Mouse (Mus musculus) CH12.LX (cell line): ENCODE results near the gene Spty2d1. TPM values are rescaled to one million over a fixed set of nuclear protein-coding genes. Genes with fewer than 3 reads are reported as not detected.

ENCODE experiments used
- DNase-seq: peaks from one replicate; pipeline ENCODE4 v3.0.0-alpha.2; 2013; ENCODE audit errors: extremely low read depth
- H3K27ac ChIP-seq: 2 replicates; pipeline ENCODE4 v1.5.1; 2012; ENCODE audit warnings: low read depth, mild to moderate bottlenecking, control low read depth, moderate library complexity; ENCODE audit not compliant: insufficient read depth
- H3K27me3 ChIP-seq: replicated peaks from 2 replicates; pipeline ENCODE3; 2012; ENCODE audit warnings: inconsistent platforms
- H3K36me3 ChIP-seq, 2 experiments: replicated peaks in 1 of 2; 2 replicates each; pipeline versions ENCODE3 to v1.6.1; 2012; ENCODE audit warnings: inconsistent platforms in 1 of 2, low read length in 1 of 2, mild to moderate bottlenecking in 1 of 2, mixed read lengths in 1 of 2, moderate library complexity in 1 of 2; ENCODE audit not compliant: control insufficient read depth in 1 of 2, insufficient read depth in 1 of 2
- H3K4me1 ChIP-seq, 2 experiments: 2 replicates each; pipeline ENCODE4 v1.6.1; 2012; ENCODE audit warnings: inconsistent platforms in 1 of 2, moderate library complexity in 1 of 2; ENCODE audit not compliant: insufficient read depth in 2 of 2, control insufficient read depth in 1 of 2
- H3K4me2 ChIP-seq: 2 replicates; pipeline ENCODE4 v1.6.1; 2012; ENCODE audit warnings: low read depth, mild to moderate bottlenecking, control low read depth; ENCODE audit not compliant: poor library complexity, insufficient read depth, severe bottlenecking
- H3K4me3 ChIP-seq, 3 experiments: fragments of 150-350 bp in 1 of 3; sonication (generic) in 1 of 3; replicated peaks in 1 of 3; 2 replicates each; pipeline versions ENCODE3 to v1.5.1; 2011 to 2012; ENCODE audit warnings: low read depth in 2 of 3, low read length in 2 of 3, mild to moderate bottlenecking in 2 of 3, moderate library complexity in 2 of 3, control low read depth in 1 of 3, improper control_type of control experiment in 1 of 3, inconsistent platforms in 1 of 3, mixed read lengths in 1 of 3; ENCODE audit not compliant: poor library complexity in 1 of 3
- H3K79me2 ChIP-seq: replicated peaks from 2 replicates; pipeline ENCODE4 v1.6.1; 2012; ENCODE audit warnings: mild to moderate bottlenecking, moderate library complexity; ENCODE audit not compliant: control insufficient read depth, poor library complexity, insufficient read depth, severe bottlenecking; ENCODE audit errors: extremely low read depth
- H3K9ac ChIP-seq: 2 replicates; pipeline ENCODE4 v1.6.1; 2012; ENCODE audit warnings: low read depth, mild to moderate bottlenecking, control low read depth, moderate library complexity; ENCODE audit not compliant: insufficient read depth
- H3K9me3 ChIP-seq: replicated peaks from 2 replicates; pipeline ENCODE3; 2012; ENCODE audit warnings: low read length, inconsistent platforms, mixed read lengths
- BHLHE40 ChIP-seq: IDR thresholded peaks from 2 replicates; pipeline ENCODE4 v1.6.1; 2011; ENCODE audit warnings: mild to moderate bottlenecking, low read depth, low read length, improper control_type of control experiment
- CHD1 ChIP-seq: IDR thresholded peaks from 2 replicates; pipeline ENCODE4 v1.6.1; 2012; ENCODE audit warnings: low read depth, low read length, improper control_type of control experiment, inconsistent platforms
- CHD2 ChIP-seq: IDR thresholded peaks from 2 replicates; pipeline ENCODE4 v1.6.1; 2011; ENCODE audit warnings: low read length, improper control_type of control experiment
- E2F4 ChIP-seq: IDR thresholded peaks from 2 replicates; pipeline ENCODE4 v1.6.1; 2011; ENCODE audit warnings: low read depth, low read length, improper control_type of control experiment; ENCODE audit not compliant: insufficient replicate concordance
- ELF1 ChIP-seq: IDR thresholded peaks from 2 replicates; pipeline ENCODE4 v1.6.1; 2014; ENCODE audit warnings: low read depth, mild to moderate bottlenecking, inconsistent platforms, low read length, improper control_type of control experiment
- EP300 ChIP-seq: IDR thresholded peaks from 2 replicates; pipeline ENCODE4 v1.6.1; 2011; ENCODE audit warnings: low read length, improper control_type of control experiment
- ETS1 ChIP-seq: conservative IDR thresholded peaks from 2 replicates; pipeline ENCODE4 v1.6.1; 2012; ENCODE audit warnings: low read depth, mild to moderate bottlenecking, inconsistent platforms, low read length, improper control_type of control experiment, moderate library complexity
- GABPA ChIP-seq: IDR thresholded peaks from 2 replicates; pipeline ENCODE4 v1.6.1; 2012; ENCODE audit warnings: low read depth, low read length, improper control_type of control experiment, inconsistent platforms; ENCODE audit not compliant: insufficient replicate concordance
- HCFC1 ChIP-seq: IDR thresholded peaks from 2 replicates; pipeline ENCODE4 v1.6.1; 2012; ENCODE audit warnings: low read depth, mild to moderate bottlenecking, inconsistent platforms, low read length, improper control_type of control experiment
- IRF4 ChIP-seq: IDR thresholded peaks from 2 replicates; pipeline ENCODE4 v1.6.1; 2014; ENCODE audit warnings: low read depth, mild to moderate bottlenecking, inconsistent platforms, low read length, improper control_type of control experiment
- JUN ChIP-seq: IDR thresholded peaks from 2 replicates; pipeline ENCODE4 v1.6.1; 2011; ENCODE audit warnings: low read depth, mild to moderate bottlenecking, low read length, improper control_type of control experiment, moderate library complexity; ENCODE audit not compliant: insufficient read depth
- JUND ChIP-seq: conservative IDR thresholded peaks from 2 replicates; pipeline ENCODE4 v1.6.1; 2011; ENCODE audit warnings: low read depth, low read length, improper control_type of control experiment
- MAFK ChIP-seq: IDR thresholded peaks from 2 replicates; pipeline ENCODE4 v1.6.1; 2011; ENCODE audit warnings: low read length, improper control_type of control experiment; ENCODE audit not compliant: insufficient replicate concordance
- MAX ChIP-seq: IDR thresholded peaks from 2 replicates; pipeline ENCODE4 v1.6.1; 2011; ENCODE audit warnings: low read length, improper control_type of control experiment
- MEF2A ChIP-seq: IDR thresholded peaks from 2 replicates; pipeline ENCODE4 v1.6.1; 2014; ENCODE audit warnings: low read depth, mild to moderate bottlenecking, inconsistent platforms, low read length, improper control_type of control experiment, borderline replicate concordance
- MXI1 ChIP-seq: IDR thresholded peaks from 2 replicates; pipeline ENCODE4 v1.6.1; 2011; ENCODE audit warnings: mild to moderate bottlenecking, low read depth, low read length, improper control_type of control experiment
- MYC ChIP-seq: IDR thresholded peaks from 2 replicates; pipeline ENCODE4 v1.6.1; 2011; ENCODE audit warnings: low read depth, mild to moderate bottlenecking, improper control_type of control experiment, low read length
- NELFE ChIP-seq: IDR thresholded peaks from 2 replicates; pipeline ENCODE4 v1.6.1; 2011; ENCODE audit warnings: low read depth, low read length, improper control_type of control experiment
- NRF1 ChIP-seq: IDR thresholded peaks from 2 replicates; pipeline ENCODE4 v1.6.1; 2014; ENCODE audit warnings: low read depth, mild to moderate bottlenecking, inconsistent platforms, low read length, improper control_type of control experiment, moderate library complexity
- PAX5 ChIP-seq: IDR thresholded peaks from 2 replicates; pipeline ENCODE4 v1.6.1; 2012; ENCODE audit warnings: low read length, inconsistent platforms, mixed read lengths
- POLR2A ChIP-seq: IDR thresholded peaks from 2 replicates; pipeline ENCODE4 v1.6.1; 2011; ENCODE audit warnings: low read depth, mild to moderate bottlenecking, improper control_type of control experiment, low read length
- POLR2AphosphoS2 ChIP-seq: IDR thresholded peaks from 2 replicates; pipeline ENCODE4 v1.6.1; 2011; ENCODE audit warnings: low read depth, low read length, improper control_type of control experiment
- RAD21 ChIP-seq: IDR thresholded peaks from 2 replicates; pipeline ENCODE4 v1.6.1; 2011; ENCODE audit warnings: low read depth, mild to moderate bottlenecking, low read length, improper control_type of control experiment, moderate library complexity
- RCOR1 ChIP-seq: conservative IDR thresholded peaks from 2 replicates; pipeline ENCODE4 v1.6.1; 2012; ENCODE audit warnings: low read depth, mild to moderate bottlenecking, inconsistent platforms, low read length, improper control_type of control experiment
- SIN3A ChIP-seq: IDR thresholded peaks from 2 replicates; pipeline ENCODE4 v1.6.1; 2012; ENCODE audit warnings: low read length, improper control_type of control experiment, inconsistent platforms
- SMC3 ChIP-seq: IDR thresholded peaks from 2 replicates; pipeline ENCODE4 v1.6.1; 2011; ENCODE audit warnings: low read depth, low read length, improper control_type of control experiment
- TBP ChIP-seq: conservative IDR thresholded peaks from 2 replicates; pipeline ENCODE4 v1.6.1; 2011; ENCODE audit warnings: low read depth, low read length, improper control_type of control experiment
- TCF12 ChIP-seq: IDR thresholded peaks from 2 replicates; pipeline ENCODE4 v1.6.1; 2014; ENCODE audit warnings: low read depth, mild to moderate bottlenecking, inconsistent platforms, low read length, improper control_type of control experiment
- UBTF ChIP-seq: IDR thresholded peaks from 2 replicates; pipeline ENCODE4 v1.6.1; 2012; ENCODE audit warnings: low read depth, mild to moderate bottlenecking, inconsistent platforms, low read length, improper control_type of control experiment, moderate library complexity
- USF1 ChIP-seq: IDR thresholded peaks from 2 replicates; pipeline ENCODE4 v1.6.1; 2014; ENCODE audit warnings: low read depth, mild to moderate bottlenecking, inconsistent platforms, low read length, improper control_type of control experiment
- USF2 ChIP-seq: conservative IDR thresholded peaks from 2 replicates; pipeline ENCODE4 v1.6.1; 2011; ENCODE audit warnings: low read depth, low read length, improper control_type of control experiment
- ZC3H11A ChIP-seq: IDR thresholded peaks from 2 replicates; pipeline ENCODE4 v1.6.1; 2012; ENCODE audit warnings: low read depth, mild to moderate bottlenecking, inconsistent platforms, low read length, improper control_type of control experiment
- ZNF384 ChIP-seq: IDR thresholded peaks from 2 replicates; pipeline ENCODE4 v1.6.1; 2012; ENCODE audit warnings: low read depth, low read length, improper control_type of control experiment, inconsistent platforms
- dilution Hi-C: fragments of 300-500 bp; cut with MboI; formaldehyde crosslinking; loops from 2 replicates; pipeline ENCODE4 v1.14.3; 2020; ENCODE audit warnings: low sequenced_read_pairs; ENCODE audit not compliant: extremely low pct_unique_long_range_greater_than_20kb, extremely low pct_ligation_motif_present
- in situ Hi-C: fragments of 300-500 bp; cut with MboI; formaldehyde crosslinking; loops from 3 replicates; pipeline ENCODE4 v1.14.3; 2019; ENCODE audit warnings: low sequenced_read_pairs, low pct_ligation_motif_present, low pct_unique_long_range_greater_than_20kb, mixed read lengths
- polyA plus RNA-seq: library from polyadenylated mRNA; unstranded; fragments of >175 nt; gene quantifications from 2 replicates; pipeline ENCODE4 v1.2.1, GENCODE M21; 2012; ENCODE audit warnings: low read depth; ENCODE audit not compliant: insufficient read length
- total RNA-seq, 2 experiments: library from RNA; depleted of rRNA; stranded (reverse); fragments of 300-350 nt in 1 of 2; fragments of >200 nt in 1 of 2; gene quantifications; 2 replicates each; pipeline ENCODE4 v1.2.3; 2012 to 2014

The Spty2d1 gene
- total and polyA plus RNA-seq, 3 experiments = 10.5 to 32.6 (median 22.9) TPM

- Histone ChIP-seq H3K27ac (peak overlapping the region; percentile 74), H3K4me2 (peak overlapping the region; percentile 89; the same call in 1 of the 2 replicates), H3K9ac (no peak overlapping the region), H3K9me3 (no peaks in the 10 kb centered on the region), H3K4me1 (peaks cover 20 to 82% of the 10 kb centered on the region in 2 experiments), H3K4me3 (no peak overlapping the region), H3K79me2 (peaks cover 53% of the 10 kb centered on the region), H3K36me3 (peaks cover 40 to 71% of the 10 kb centered on the region in 2 experiments), H3K27me3 (no peaks in the 10 kb centered on the region)
- in situ Hi-C loops = no loop called here
- dilution Hi-C loops = no loop called here
- TF ChIP-seq TCF12 = peak; percentile 77
- TF ChIP-seq ETS1 = peak; percentile 86
- TF ChIP-seq GABPA = no peak
- no peak; the same call in 1 of the 2 replicates for TF ChIP-seq ELF1
- TF ChIP-seq NELFE = no peak
- TF ChIP-seq CHD1 = no peak
- TF ChIP-seq CHD2 = peak; percentile 72
- peak; percentile 100 for TF ChIP-seq IRF4
- peak; percentile 95 for TF ChIP-seq BHLHE40
- TF ChIP-seq PAX5 = no peak
- peak; percentile 85 for TF ChIP-seq TBP
- TF ChIP-seq POLR2A = no peak
- no peak for TF ChIP-seq ZC3H11A
- no peak for TF ChIP-seq E2F4
- TF ChIP-seq USF1 = no peak
- TF ChIP-seq JUN = peak; percentile 98
- TF ChIP-seq RAD21 = no peak
- no peak for TF ChIP-seq NRF1
- TF ChIP-seq UBTF = 0 out of 2 replicates have a peak, but pooled peaks have one; percentile 51
- peak; percentile 89 for TF ChIP-seq MAFK
- TF ChIP-seq SMC3 = peak; percentile 5; the same call in 1 of the 2 replicates
- peak; percentile 67; the same call in 1 of the 2 replicates for TF ChIP-seq MEF2A
- TF ChIP-seq RCOR1 = peak; percentile 96
- no peak for TF ChIP-seq MAX
- peak; percentile 77 for TF ChIP-seq SIN3A
- TF ChIP-seq MYC = peak; percentile 66
- TF ChIP-seq ZNF384 = no peak
- no peak for TF ChIP-seq POLR2AphosphoS2
- no peak for TF ChIP-seq MXI1
- TF ChIP-seq EP300 = peak; percentile 100
- no peak for TF ChIP-seq HCFC1
- TF ChIP-seq JUND = peak; percentile 100
- no peak for TF ChIP-seq USF2
- peak; percentile 93 for DNase-seq
These were observed 9.3 kb downstream of the Spty2d1 start for GRCm38 (mm10) chr7:46998942-46999341.
